Mouse (Mus musculus): ENCODE results near the gene Tpm4. TPM values are rescaled to one million over a fixed set of nuclear protein-coding genes. Genes with fewer than 3 reads are reported as not detected.
A peak's percentile ranks its signal among the peaks of the same experiment; 100 is the strongest.

Gene Tpm4
- total and polyA plus RNA-seq, 3 experiments, result 0.04 to 2.7 TPM; not detected in 1

DNA sequence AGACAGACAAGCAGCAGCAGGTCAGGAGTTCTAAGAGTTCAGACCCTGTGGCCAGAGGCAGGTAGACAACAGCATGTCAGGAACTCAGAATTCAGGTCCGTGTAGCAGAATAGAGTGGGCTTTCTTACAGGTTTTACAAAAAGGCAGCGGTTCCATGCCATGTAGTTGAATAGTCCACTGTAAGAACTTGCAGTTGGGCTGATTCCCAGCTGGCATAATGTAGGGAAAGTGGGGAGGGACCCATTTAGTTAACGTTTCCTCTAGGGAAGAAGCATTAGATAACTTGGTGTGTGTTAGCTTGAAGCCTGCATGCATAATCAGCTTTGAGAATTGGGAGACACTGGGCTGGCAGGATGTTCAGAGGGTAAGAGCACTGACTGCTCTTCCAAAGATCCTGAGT is 24.0 kb downstream of the Tpm4 start:
- Histone ChIP-seq H3K4me3 (ENCODE audit: low read depth, low read length) (no peak overlapping the region), H3K9me3 (replicated peaks) (no peaks in the 10 kb centered on the region), H3K4me1 (ENCODE audit: insufficient read depth, low read depth, low read length) (peaks cover 42% of the 10 kb centered on the region), H3K36me3 (replicated peaks) (peaks cover 53% of the 10 kb centered on the region), H3K27me3 (ENCODE audit: insufficient read depth, low read length) (no peaks in the 10 kb centered on the region)
- no peak for TF ChIP-seq POLR2AphosphoS5 (IDR thresholded peaks at IDR 0.05; ENCODE audit: insufficient replicate concordance, low read depth, low read length)
- TF ChIP-seq GATA2 (IDR thresholded peaks at IDR 0.05; ENCODE audit: borderline replicate concordance, low read depth, low read length), result no peak
- TF ChIP-seq GATA1 (IDR thresholded peaks at IDR 0.05; ENCODE audit: borderline replicate concordance, low read length), result no peak
- TF ChIP-seq CTCF (IDR thresholded peaks at IDR 0.05; ENCODE audit: low read depth, low read length), result no peak
- no peak for TF ChIP-seq TAL1 (conservative IDR thresholded peaks at IDR 0.05; ENCODE audit: low read depth, low read length)
- DNase-seq (ENCODE audit: low spot score) (no peak), ATAC-seq (ENCODE audit: extremely low read depth, insufficient number of reproducible peaks, low FRiP score, poor library complexity, severe bottlenecking) (no peak)

DNA sequence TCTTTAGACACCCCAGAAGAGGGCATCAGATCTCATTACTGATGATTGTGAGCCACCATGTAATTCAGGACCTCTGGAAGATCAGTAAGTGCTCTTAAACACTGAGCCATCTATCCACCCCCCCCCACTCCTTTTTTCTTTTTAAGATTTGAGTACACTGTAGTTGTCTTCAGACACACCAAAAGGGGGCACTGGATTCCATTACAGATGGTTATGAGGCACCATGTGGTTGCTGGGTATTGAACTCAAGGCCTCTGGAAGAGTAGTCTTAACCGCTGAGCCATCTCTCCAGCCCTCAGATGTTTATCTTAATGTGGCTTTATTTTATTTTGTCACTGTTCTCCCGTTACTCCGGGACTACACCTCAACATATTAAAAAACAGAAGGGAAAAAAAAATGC is 25.2 kb downstream of the Tpm4 start:
- Histone ChIP-seq H3K36me3 (replicated peaks) (peaks cover 54% of the 10 kb centered on the region), H3K9me3 (replicated peaks) (no peaks in the 10 kb centered on the region), H3K4me3 (ENCODE audit: low read depth, low read length) (peak overlapping the region; percentile 87), H3K27me3 (ENCODE audit: insufficient read depth, low read length) (no peaks in the 10 kb centered on the region), H3K4me1 (ENCODE audit: insufficient read depth, low read depth, low read length) (peaks cover 47% of the 10 kb centered on the region)
- ATAC-seq (ENCODE audit: extremely low read depth, insufficient number of reproducible peaks, low FRiP score, poor library complexity, severe bottlenecking) (no peak), DNase-seq (ENCODE audit: low spot score) (no peak)
- no peak for TF ChIP-seq GATA2 (IDR thresholded peaks at IDR 0.05; ENCODE audit: borderline replicate concordance, low read depth, low read length)
- TF ChIP-seq POLR2AphosphoS5 (IDR thresholded peaks at IDR 0.05; ENCODE audit: insufficient replicate concordance, low read depth, low read length), result no peak
- no peak for TF ChIP-seq CTCF (IDR thresholded peaks at IDR 0.05; ENCODE audit: low read depth, low read length)

DNA sequence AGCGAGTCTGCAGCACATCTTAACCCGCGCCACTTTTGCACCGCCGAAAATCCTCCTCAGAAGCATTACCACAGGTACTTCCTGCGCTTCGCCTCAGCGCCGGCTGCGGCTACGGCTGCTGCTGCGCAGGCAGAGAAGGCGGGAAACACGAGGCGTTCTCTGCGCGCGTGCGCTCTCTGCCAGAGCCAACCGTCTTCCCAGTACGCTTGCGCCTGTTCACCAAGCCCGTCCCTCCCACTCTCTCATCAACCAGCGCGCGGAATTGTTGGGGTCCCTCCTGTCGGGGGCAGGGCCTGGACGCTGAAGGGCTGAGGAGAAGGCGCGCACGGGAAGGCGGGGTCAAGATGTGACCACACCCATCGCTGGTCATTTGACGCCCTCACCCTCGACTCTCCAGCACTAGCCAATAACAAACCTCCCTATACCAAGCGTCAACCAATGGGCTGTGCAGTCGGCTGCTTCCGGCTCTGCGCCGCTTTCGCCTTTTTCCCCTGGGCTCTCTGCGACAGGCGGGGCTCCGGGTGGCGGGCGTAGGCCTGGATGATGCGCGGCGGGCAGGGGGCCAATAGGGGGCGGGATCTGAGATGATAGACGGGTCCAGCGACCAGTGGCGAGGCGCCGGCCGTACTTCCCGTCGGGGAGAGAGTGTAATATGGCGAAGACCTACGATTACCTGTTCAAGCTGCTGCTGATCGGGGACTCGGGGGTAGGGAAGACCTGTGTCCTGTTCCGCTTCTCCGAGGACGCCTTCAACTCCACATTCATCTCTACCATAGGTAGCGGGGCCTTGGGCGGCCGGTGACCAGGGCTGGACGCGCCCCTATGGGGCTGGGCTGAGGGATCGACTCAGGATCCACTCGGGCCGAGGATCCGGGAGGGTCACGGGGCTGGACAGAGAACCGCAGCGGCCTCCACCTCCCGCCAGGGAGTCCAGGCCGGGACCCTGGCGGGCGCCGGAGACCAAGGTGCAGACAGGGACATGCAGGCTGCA is 26.2 kb downstream of the Tpm4 start, which contains the start of gene Rab8a:
Gene Rab8a (plus strand): TSS at position 494 of the 991 bp plus-strand sequence.
- no peak for TF ChIP-seq GATA1 (IDR thresholded peaks at IDR 0.05; ENCODE audit: borderline replicate concordance, low read length)
- no peak for TF ChIP-seq POLR2AphosphoS5 (IDR thresholded peaks at IDR 0.05; ENCODE audit: insufficient replicate concordance, low read depth, low read length)
- TF ChIP-seq TAL1 (conservative IDR thresholded peaks at IDR 0.05; ENCODE audit: low read depth, low read length), result no peak
- TF ChIP-seq GATA2 (IDR thresholded peaks at IDR 0.05; ENCODE audit: borderline replicate concordance, low read depth, low read length), result no peak
- TF ChIP-seq CTCF (IDR thresholded peaks at IDR 0.05; ENCODE audit: low read depth, low read length), result no peak
- peak; percentile 96 for ATAC-seq (ENCODE audit: extremely low read depth, insufficient number of reproducible peaks, low FRiP score, poor library complexity, severe bottlenecking)
- H3K27me3 ChIP-seq (ENCODE audit: insufficient read depth, low read length), result no peaks in the 10 kb centered on the region

DNA sequence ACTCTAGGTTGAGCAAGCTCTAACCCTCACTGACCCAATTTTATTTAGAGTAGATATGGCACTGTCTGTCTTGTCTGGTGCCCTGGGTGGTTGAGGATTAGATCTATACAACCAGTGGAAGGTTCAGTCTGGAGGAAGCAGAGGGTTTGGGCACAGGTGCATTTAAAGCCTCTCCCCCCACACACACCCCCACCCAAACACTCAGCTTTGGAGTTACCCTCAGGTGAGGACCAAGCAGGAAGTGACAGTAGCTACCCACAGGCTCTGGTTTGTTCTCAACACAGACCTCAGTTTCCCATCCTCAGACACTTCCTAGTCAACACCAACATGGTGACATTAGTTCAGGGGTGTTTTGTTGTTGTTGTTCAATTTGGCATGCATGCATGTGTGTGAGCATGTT is 28.0 kb downstream of the Tpm4 start:
- no peak for ATAC-seq (ENCODE audit: extremely low read depth, insufficient number of reproducible peaks, low FRiP score, poor library complexity, severe bottlenecking)
- no peak for TF ChIP-seq GATA2 (IDR thresholded peaks at IDR 0.05; ENCODE audit: borderline replicate concordance, low read depth, low read length)
- no peak for TF ChIP-seq POLR2AphosphoS5 (IDR thresholded peaks at IDR 0.05; ENCODE audit: insufficient replicate concordance, low read depth, low read length)
- no peak for DNase-seq (ENCODE audit: low spot score)
- peaks cover 59% of the 10 kb centered on the region for H3K4me1 ChIP-seq (ENCODE audit: insufficient read depth, low read depth, low read length)
- no peaks in the 10 kb centered on the region for H3K9me3 ChIP-seq (replicated peaks)
- H3K4me3 ChIP-seq (ENCODE audit: low read depth, low read length), result peak overlapping the region; percentile 87; the same call in 1 of the 2 replicates
- H3K36me3 ChIP-seq (replicated peaks), result peaks cover 66% of the 10 kb centered on the region
- no peaks in the 10 kb centered on the region for H3K27me3 ChIP-seq (ENCODE audit: insufficient read depth, low read length)

More for the DNA sequence above, 26.2 kb downstream of the Tpm4 start, which contains the start of gene Rab8a:
- peaks cover 52% of the 10 kb centered on the region for H3K4me1 ChIP-seq (ENCODE audit: insufficient read depth, low read depth, low read length)
- DNase-seq (ENCODE audit: low spot score), result peak; percentile 100
- no peaks in the 10 kb centered on the region for H3K9me3 ChIP-seq (replicated peaks)
- peaks cover 59% of the 10 kb centered on the region for H3K36me3 ChIP-seq (replicated peaks)
- peak within 1 kb of the TSS; percentile 87 for H3K4me3 ChIP-seq (ENCODE audit: low read depth, low read length)

DNA sequence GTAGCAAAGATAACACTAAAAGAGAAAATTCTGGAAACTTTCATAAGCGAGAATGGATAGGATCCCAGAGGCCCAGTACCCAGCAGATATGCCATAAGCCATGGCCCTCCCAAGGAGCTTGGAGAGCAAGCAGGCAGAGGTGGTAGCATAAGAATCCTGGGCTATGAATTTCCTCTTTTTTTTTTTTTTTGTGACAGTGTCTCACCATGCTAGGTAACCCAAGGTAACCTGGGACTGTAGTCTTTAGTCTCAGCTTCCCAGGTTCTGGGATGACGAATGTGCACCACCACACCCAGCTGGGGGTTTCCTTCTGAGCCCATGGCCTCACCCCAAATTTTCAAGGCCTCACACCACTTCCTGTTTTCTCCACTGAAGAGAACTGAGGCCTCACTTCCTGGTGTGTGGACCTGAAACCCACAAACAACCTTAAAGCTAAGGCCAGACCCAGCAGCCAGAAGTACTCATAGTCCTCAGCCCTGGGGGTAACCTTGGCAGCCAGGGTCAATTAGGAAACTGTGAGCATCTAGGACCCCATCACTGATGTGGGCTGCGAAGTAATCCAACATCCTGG is 34.4 kb downstream of the Tpm4 start:
- H3K9me3 ChIP-seq (replicated peaks), result no peaks in the 10 kb centered on the region
- ATAC-seq (ENCODE audit: extremely low read depth, insufficient number of reproducible peaks, low FRiP score, poor library complexity, severe bottlenecking) (peak; percentile 64), DNase-seq (ENCODE audit: low spot score) (peak; percentile 73)
- no peak for TF ChIP-seq CTCF (IDR thresholded peaks at IDR 0.05; ENCODE audit: low read depth, low read length)
- no peak for TF ChIP-seq GATA1 (IDR thresholded peaks at IDR 0.05; ENCODE audit: borderline replicate concordance, low read length)
- TF ChIP-seq TAL1 (conservative IDR thresholded peaks at IDR 0.05; ENCODE audit: low read depth, low read length), result no peak
- no peak for TF ChIP-seq POLR2AphosphoS5 (IDR thresholded peaks at IDR 0.05; ENCODE audit: insufficient replicate concordance, low read depth, low read length)
- TF ChIP-seq GATA2 (IDR thresholded peaks at IDR 0.05; ENCODE audit: borderline replicate concordance, low read depth, low read length), result no peak
- H3K36me3 ChIP-seq (replicated peaks), result peaks cover 99% of the 10 kb centered on the region
- peaks cover 61% of the 10 kb centered on the region for H3K4me1 ChIP-seq (ENCODE audit: insufficient read depth, low read depth, low read length)
- no peaks in the 10 kb centered on the region for H3K27me3 ChIP-seq (ENCODE audit: insufficient read depth, low read length)
- no peak overlapping the region; the same call in 1 of the 2 replicates for H3K4me3 ChIP-seq (ENCODE audit: low read depth, low read length)

DNA sequence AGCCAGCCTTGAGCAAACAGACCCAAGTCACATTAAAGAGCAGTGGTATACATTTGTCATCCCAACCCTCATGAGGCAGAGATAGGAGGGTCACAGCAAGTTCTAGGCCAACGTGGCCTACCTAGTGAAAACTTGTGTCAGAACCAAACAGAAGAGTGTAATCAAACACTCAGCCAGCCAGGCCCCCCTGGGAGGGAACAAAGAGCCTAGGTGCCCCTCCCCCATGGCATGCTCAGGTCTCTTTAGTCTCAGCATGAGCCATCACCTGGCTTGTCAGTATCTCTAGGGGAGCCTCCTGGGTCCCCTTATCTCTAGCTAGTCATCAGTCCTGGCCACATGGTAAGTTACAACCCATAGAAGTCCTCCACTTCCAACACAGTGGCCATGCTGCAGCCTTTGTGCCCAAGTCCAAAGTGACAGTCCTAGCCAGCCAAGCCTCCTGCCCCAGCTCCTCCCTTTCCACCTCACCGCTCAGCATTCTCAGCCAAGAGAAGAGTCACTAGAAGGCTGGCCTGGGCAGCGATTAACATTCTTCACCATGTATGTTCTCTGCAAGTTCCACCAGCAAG is 35.0 kb downstream of the Tpm4 start:
- H3K9me3 ChIP-seq (replicated peaks), result no peaks in the 10 kb centered on the region
- peaks cover 99% of the 10 kb centered on the region for H3K36me3 ChIP-seq (replicated peaks)
- TF ChIP-seq POLR2AphosphoS5 (IDR thresholded peaks at IDR 0.05; ENCODE audit: insufficient replicate concordance, low read depth, low read length), result no peak
- TF ChIP-seq GATA2 (IDR thresholded peaks at IDR 0.05; ENCODE audit: borderline replicate concordance, low read depth, low read length), result no peak
- no peak for TF ChIP-seq TAL1 (conservative IDR thresholded peaks at IDR 0.05; ENCODE audit: low read depth, low read length)
- TF ChIP-seq CTCF (IDR thresholded peaks at IDR 0.05; ENCODE audit: low read depth, low read length), result no peak
- TF ChIP-seq GATA1 (IDR thresholded peaks at IDR 0.05; ENCODE audit: borderline replicate concordance, low read length), result no peak
- no peak for DNase-seq (ENCODE audit: low spot score)
- no peaks in the 10 kb centered on the region for H3K27me3 ChIP-seq (ENCODE audit: insufficient read depth, low read length)
- H3K4me3 ChIP-seq (ENCODE audit: low read depth, low read length), result no peak overlapping the region; the same call in 1 of the 2 replicates
- no peak for ATAC-seq (ENCODE audit: extremely low read depth, insufficient number of reproducible peaks, low FRiP score, poor library complexity, severe bottlenecking)
- H3K4me1 ChIP-seq (ENCODE audit: insufficient read depth, low read depth, low read length), result peaks cover 57% of the 10 kb centered on the region

Measured in G1E (cell line).